Mouse (Mus musculus): ENCODE measurements around the gene Fam161a. TPM values are rescaled to one million over a fixed set of nuclear protein-coding genes. Genes with fewer than 3 reads are reported as not detected.
A peak's percentile ranks its signal among the peaks of the same experiment; 100 is the strongest.
"Not testable (repeated sequence)": the region's sequence is repeated elsewhere in the genome, so short reads cannot be mapped to it uniquely, and the experiment has no call there.

Fam161a gene
- polyA plus RNA-seq, 3 experiments from 2014 or later, result 2.0 to 6.1 (median 2.8) TPM

GRCm38 (mm10) chr11:23063153-23063552, 55.8 kb downstream of the Fam161a start:
- ATAC-seq, result no peak

DNA sequence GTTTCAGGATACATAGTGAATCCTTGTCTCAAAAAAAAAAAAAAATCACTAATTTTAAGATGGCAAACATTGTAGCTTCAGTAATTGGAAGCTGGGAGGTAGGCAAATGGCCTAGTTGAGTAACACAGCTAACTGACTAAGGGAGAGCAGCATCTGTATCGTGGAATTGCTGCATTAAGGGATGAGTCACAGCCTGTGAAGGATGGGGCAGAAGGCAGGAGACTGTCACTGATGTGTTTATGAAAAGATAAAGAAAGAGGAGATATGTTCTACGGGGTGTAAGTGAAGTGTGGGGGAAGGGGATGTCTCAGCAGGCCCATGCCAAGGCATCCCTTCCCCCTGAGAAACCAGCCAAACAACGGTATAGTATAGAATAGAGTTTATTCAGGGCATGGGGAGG, 56.5 kb downstream of the Fam161a start:
- ATAC-seq, result no peak

- not testable (repeated sequence) for ATAC-seq
These were observed 56.9 kb downstream of the Fam161a start for GRCm38 (mm10) chr11:23064276-23064675.

DNA sequence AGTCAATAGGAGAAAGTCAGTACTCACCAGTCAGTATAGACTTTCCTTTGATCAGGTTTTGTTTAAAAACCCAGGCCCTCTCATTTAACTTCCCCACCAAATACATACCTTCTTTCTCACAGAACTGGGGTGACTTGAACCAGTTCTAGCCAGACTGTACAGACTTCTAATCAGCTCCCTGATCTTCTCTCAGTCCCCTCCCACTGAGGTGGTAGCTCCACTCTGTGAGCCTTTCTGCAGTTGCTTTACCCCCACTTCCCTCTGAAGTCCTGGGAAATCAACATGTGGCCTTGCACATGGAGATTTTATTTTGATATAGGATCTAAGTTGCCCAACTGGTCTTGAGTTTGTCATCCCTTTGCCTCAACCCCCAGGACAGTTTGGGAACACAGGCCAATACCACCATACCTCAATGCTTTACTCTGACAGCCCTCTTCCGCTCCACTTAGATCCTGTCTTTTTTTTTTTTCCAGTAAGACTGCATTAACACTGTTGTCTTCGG, 57.9 kb downstream of the Fam161a start:
- no peak for ATAC-seq

DNA sequence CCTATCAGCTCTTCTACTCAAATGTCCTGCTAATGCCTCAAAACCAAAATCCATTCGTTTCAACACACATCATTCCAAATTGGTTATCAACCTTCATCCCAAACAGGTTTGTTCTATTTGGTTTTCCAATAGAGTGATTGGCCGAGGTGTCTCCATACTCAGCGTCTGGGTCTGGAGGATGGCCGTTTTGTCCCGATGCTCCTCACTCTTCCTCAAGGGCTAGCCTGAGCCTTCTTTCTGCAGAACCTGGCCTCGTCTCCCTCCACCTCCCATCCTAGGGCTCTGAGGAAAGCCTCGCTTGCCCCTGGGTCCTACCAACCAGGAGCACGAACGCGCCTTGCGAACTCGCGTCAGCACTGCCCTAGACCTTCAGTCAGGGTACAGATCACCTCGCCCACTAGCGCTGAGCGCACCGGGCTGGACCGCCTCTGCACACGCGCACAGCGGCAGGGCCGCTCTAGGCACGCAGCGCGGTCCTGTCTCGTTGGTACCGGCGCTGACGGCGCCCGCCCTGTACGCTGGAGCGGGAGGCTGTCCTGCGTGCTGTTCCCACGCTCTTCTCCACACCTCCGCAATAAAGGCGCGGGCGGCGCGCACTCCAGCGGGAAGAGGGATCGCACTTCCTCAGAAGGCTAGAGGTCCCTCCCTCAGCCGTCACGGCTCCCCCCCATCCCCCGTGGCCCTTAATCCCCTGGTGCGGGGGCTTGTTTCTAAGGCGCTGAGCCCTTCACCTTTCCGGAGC, 60.2 kb downstream of the Fam161a start:
- peak; percentile 94 for ATAC-seq

DNA sequence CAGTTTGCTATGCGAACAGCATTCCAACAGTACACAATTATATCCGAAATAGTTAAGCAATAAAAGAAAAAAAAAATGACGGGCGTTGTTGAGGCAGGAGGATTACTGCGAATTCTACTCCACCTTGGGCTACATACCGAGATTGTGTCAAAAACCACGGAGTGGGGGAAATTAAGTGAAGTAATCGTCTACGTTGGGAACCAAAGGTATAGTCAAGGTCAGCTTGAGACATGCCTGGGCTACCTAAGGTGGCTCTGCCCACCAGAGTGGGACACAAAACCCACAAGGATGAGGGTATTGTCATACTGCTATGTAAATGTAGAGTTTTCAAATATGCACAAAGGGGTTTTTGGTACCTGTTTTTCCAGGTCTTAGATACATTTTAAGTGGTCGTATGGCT, 60.9 kb downstream of the Fam161a start:
- no peak for ATAC-seq

- not testable (repeated sequence) for ATAC-seq
These were observed 61.7 kb downstream of the Fam161a start for GRCm38 (mm10) chr11:23068986-23069385.

GRCm38 (mm10) chr11:23074841-23075240, 67.5 kb downstream of the Fam161a start:
- ATAC-seq, result no peak

GRCm38 (mm10) chr11:23078541-23078940, 71.2 kb downstream of the Fam161a start:
- ATAC-seq, result no peak

Other genes starting within 250 kb of the Fam161a start
- gene B3gnt2, start 146.6 kb upstream of the Fam161a start, polyA plus RNA-seq (2017; shearing (Covaris generic)), result 10 to 100 TPM in 1 of 3 experiments, 1 to 10 TPM in 2; 5.8 to 12.1 (median 7.6) TPM
- 10 to 100 TPM in 1 of 3 experiments, 1 to 10 TPM in 2; 6.2 to 11.1 (median 8.8) TPM for gene Zrsr1, start 35.5 kb upstream of the Fam161a start, polyA plus RNA-seq (2017; shearing (Covaris generic))
- gene Gm28048, start 25.4 kb upstream of the Fam161a start, polyA plus RNA-seq (2017; shearing (Covaris generic)), result 10 to 100 TPM; 32.2 to 37.8 (median 34.9) TPM
- gene Commd1, start 25.1 kb upstream of the Fam161a start, polyA plus RNA-seq (2017; shearing (Covaris generic)), result 100 to 1,000 TPM in 1 of 3 experiments, 10 to 100 TPM in 2; 72.3 to 139 (median 76.1) TPM
- 100 to 1,000 TPM; 197 to 230 (median 201) TPM for gene Cct4, start 17.0 kb upstream of the Fam161a start, polyA plus RNA-seq (2017; shearing (Covaris generic))
- 10 to 100 TPM; 38.4 to 67.4 (median 52.2) TPM for gene Xpo1, start 248.5 kb downstream of the Fam161a start, polyA plus RNA-seq (2017; shearing (Covaris generic))

Measured in inflammation-experienced regulatory T-cells, adult 6 months (primary cell).